Mouse (Mus musculus) olfactory bulb, adult 2 months (tissue): ENCODE results near the gene Rab35.

Experiments used
- CTCF ChIP-seq: fragments of 200-500 bp; IDR thresholded peaks from 2 replicates; pipeline ENCODE4 v1.5.1; 2012; ENCODE audit warnings: low read depth, mild to moderate bottlenecking, low read length, moderate library complexity; ENCODE audit not compliant: insufficient read depth
- POLR2A ChIP-seq: fragments of 200-500 bp; IDR thresholded peaks from 2 replicates; pipeline ENCODE4 v1.6.1; 2012; ENCODE audit warnings: mild to moderate bottlenecking, low read depth, low read length, moderate library complexity; ENCODE audit not compliant: insufficient read depth

DNA sequence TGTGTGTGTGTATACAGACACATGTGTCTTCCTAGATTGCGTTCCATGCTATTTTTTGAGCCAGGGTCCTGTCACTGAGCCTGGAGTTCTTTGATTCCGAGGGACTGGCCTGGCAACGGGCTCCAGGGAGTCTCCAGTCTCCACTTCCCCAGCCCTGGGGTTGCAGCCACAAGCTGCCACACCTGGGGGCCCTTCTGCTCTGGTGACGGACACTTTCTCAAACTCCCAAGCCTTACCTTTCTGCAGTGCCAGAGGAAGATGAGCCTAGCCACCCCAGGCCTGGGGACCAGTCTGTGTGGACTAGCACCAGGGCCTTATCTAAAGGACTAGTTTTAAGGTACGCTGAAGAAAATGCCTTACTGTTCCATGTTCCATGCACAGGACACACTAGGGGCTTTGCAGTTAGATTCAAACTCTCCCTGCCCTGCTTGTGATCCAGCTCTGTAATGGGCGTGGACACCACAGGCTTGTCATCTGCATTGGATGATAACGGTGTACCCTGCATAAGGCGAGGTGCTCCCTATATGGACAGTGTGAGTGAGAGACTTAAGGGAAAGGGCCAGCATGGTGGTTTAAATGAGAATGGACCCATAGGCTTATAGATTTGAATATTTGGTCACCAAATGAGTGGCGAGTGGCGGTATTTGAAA is 5.3 kb upstream of the Rab35 start:
- TF ChIP-seq CTCF (no peak), POLR2A (no peak)
